Mouse (Mus musculus): ENCODE results near the gene Ssb. TPM values are rescaled to one million over a fixed set of nuclear protein-coding genes. Genes with fewer than 3 reads are reported as not detected.

Ssb gene
- 185 and 187 TPM in 2 replicates for polyA plus RNA-seq (2015; fragmentation: Nextera tagmentation; extraction: Ambion mirVana)

DNA sequence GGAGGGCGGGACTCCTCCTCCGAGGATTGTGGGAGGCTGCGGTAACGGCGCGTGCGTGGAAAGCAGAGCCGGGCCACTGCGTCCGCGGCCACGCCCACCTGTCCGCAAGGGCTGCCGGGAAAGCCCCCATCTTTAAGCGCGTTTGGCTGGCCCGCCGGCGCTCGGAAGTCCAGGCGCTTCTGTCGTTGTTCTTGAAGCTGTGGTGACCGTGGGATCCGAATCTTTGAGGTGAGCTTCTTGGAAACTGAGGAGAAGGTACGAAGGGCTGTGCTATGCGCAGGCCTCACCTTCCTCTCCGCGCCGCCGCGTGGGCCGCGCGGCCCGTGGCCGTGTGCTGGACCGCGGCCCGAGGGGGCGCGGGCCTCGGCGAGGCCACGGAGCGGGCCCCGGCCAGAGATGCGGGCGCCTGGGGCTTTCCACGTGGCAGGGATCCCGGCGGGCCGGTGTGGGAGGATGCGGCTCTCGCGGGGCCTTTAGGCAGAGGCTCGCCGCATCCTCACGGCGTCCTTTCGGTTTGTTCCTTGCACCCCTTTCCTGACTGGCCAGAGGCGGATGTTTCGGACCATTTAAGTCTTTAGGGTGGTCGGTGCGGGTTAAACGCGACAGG is at the start of gene Ssb:
TSS of gene Ssb (plus strand) at position 78 of the 607 bp plus-strand sequence.
- Histone ChIP-seq H3K27me3 (replicated peaks; ENCODE audit: insufficient read depth, low read length) (no peaks in the 10 kb centered on the region), H3K9me3 (ENCODE audit: low read length) (no peaks in the 10 kb centered on the region), H3K4me1 (ENCODE audit: insufficient read depth, low read depth, low read length) (no peaks in the 10 kb centered on the region), H3K36me3 (ENCODE audit: insufficient read depth, low read length) (no peaks in the 10 kb centered on the region), H3K4me3 (ENCODE audit: low read depth, low read length) (peak within 1 kb of the TSS; percentile 100), H3K27ac (ENCODE audit: low read length) (peak within 1 kb of the TSS; percentile 89), H3K4me2 (replicated peaks; ENCODE audit: low read depth, low read length) (peak within 1 kb of the TSS; percentile 62), H3K9ac (replicated peaks; ENCODE audit: low read depth) (peak within 1 kb of the TSS; percentile 97)
- ATAC-seq = peak; percentile 98
- TF ChIP-seq CTCF (IDR thresholded peaks at IDR 0.05) = no peak
- DNase-seq (ENCODE audit: low spot score) = peak; percentile 98
- under 1% methylated on average over 52 of the region's 66 CpGs for WGBS

DNA sequence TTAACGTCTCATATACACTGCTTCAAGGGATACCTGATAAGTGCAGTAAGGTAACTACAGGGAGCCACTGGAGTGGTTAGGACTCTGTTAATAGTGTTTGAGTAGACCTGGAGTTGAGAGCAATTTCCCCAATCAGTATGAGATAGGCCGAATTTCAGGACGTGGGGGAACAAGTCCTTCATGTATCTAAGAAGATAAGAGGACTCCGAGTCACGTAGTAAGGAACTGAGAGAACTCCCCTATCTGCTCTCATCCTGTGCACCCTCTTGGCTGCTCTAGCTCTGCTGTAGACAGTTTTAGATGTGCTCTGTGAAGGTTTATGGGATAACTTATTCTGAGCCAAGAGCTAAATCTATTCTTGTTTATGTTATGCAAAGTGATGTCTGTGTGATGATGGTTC is 44.8 kb upstream of the Ssb start:
- H3K4me1 ChIP-seq (ENCODE audit: insufficient read depth, low read depth, low read length) = no peaks in the 10 kb centered on the region
- H3K36me3 ChIP-seq (ENCODE audit: insufficient read depth, low read length) = no peaks in the 10 kb centered on the region
- H3K9me3 ChIP-seq (ENCODE audit: low read length) = no peaks in the 10 kb centered on the region
- no peak overlapping the region for H3K4me2 ChIP-seq (replicated peaks; ENCODE audit: low read depth, low read length)
- DNase-seq (ENCODE audit: low spot score) (no peak), ATAC-seq (peak; percentile 81)
- TF ChIP-seq CTCF (IDR thresholded peaks at IDR 0.05) = no peak
- TF ChIP-seq EP300 (IDR thresholded peaks at IDR 0.05) = no peak
- no peak overlapping the region for H3K27ac ChIP-seq (ENCODE audit: low read length)
- no peaks in the 10 kb centered on the region for H3K27me3 ChIP-seq (replicated peaks; ENCODE audit: insufficient read depth, low read length)
- no peak overlapping the region for H3K9ac ChIP-seq (replicated peaks; ENCODE audit: low read depth)
- H3K4me3 ChIP-seq (ENCODE audit: low read depth, low read length) = no peak overlapping the region
- WGBS = 28% methylated on average over 5 of the region's 5 CpGs

DNA sequence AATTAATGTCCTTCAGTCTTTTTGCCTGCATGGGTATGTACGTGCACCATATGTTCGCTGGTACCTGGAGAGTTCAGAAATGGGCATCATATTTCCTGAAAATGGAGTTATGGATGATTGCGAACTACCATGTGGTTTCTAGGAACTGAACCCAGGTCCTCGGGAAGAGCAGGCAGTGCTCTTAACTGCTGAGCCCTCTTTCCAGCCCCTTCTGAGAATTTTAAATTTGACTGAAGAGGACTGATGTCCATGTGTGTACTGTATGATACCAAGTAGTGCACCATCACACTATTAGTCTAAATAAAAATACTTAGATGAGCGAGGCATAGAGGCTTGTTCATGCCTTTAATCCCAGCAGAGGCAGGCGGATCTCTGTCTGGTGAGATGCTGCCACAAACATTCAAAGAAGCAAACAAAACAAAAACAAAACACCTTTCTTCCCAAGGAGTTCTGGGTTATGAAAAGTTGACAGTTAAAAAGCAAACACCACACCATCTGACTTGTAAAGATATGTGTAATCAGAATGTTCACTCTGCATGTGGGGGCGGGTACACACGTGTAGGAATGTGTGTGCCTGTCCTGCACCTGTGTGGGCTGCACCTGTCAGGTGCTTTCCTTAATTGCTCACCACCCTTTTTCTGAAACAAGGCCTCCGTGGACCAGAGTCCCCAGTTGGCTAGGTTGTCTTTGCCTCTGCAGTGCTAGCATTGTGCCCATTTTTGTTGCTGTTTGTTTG is 42.8 kb upstream of the Ssb start:
- Histone ChIP-seq H3K27ac (ENCODE audit: low read length) (no peak overlapping the region), H3K36me3 (ENCODE audit: insufficient read depth, low read length) (no peaks in the 10 kb centered on the region), H3K9ac (replicated peaks; ENCODE audit: low read depth) (no peak overlapping the region), H3K27me3 (replicated peaks; ENCODE audit: insufficient read depth, low read length) (no peaks in the 10 kb centered on the region), H3K4me3 (ENCODE audit: low read depth, low read length) (no peak overlapping the region), H3K4me2 (replicated peaks; ENCODE audit: low read depth, low read length) (no peak overlapping the region), H3K4me1 (ENCODE audit: insufficient read depth, low read depth, low read length) (no peaks in the 10 kb centered on the region), H3K9me3 (ENCODE audit: low read length) (no peaks in the 10 kb centered on the region)
- DNase-seq (ENCODE audit: low spot score) (no peak), ATAC-seq (no peak)
- TF ChIP-seq EP300 (IDR thresholded peaks at IDR 0.05) (no peak), CTCF (IDR thresholded peaks at IDR 0.05) (no peak)
- WGBS = 78% methylated on average over 9 of the region's 9 CpGs

DNA sequence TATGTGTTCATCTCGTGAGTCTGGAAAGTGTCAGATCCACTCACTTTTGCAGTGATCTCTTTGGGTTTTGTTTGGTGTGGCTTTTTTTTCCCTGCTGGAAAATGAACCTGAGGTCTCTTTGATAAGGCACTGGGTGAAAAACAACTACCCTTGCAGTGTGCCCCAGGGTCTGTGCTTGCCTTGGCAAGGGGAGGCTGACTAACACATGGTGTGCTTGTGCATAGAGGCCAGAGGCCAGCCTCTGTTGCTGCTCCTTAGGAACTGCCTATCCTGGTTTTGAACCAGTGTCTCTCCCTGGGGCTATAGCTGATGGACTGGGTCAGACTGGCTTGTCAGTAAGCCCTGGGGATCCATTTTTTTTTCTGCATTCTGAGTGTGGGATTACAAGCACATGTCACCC is 41.2 kb upstream of the Ssb start:
- H3K9me3 ChIP-seq (ENCODE audit: low read length) = no peaks in the 10 kb centered on the region
- TF ChIP-seq CTCF (IDR thresholded peaks at IDR 0.05) (no peak), EP300 (IDR thresholded peaks at IDR 0.05) (no peak)
- H3K36me3 ChIP-seq (ENCODE audit: insufficient read depth, low read length) = no peaks in the 10 kb centered on the region
- WGBS = 69% methylated on average over 1 of the region's 1 CpGs
- no peak for DNase-seq (ENCODE audit: low spot score)
- ATAC-seq = no peak
- H3K9ac ChIP-seq (replicated peaks; ENCODE audit: low read depth) = no peak overlapping the region
- H3K4me2 ChIP-seq (replicated peaks; ENCODE audit: low read depth, low read length) = no peak overlapping the region
- no peak overlapping the region for H3K4me3 ChIP-seq (ENCODE audit: low read depth, low read length)
- H3K27me3 ChIP-seq (replicated peaks; ENCODE audit: insufficient read depth, low read length) = no peaks in the 10 kb centered on the region
- no peak overlapping the region for H3K27ac ChIP-seq (ENCODE audit: low read length)
- H3K4me1 ChIP-seq (ENCODE audit: insufficient read depth, low read depth, low read length) = no peaks in the 10 kb centered on the region

DNA sequence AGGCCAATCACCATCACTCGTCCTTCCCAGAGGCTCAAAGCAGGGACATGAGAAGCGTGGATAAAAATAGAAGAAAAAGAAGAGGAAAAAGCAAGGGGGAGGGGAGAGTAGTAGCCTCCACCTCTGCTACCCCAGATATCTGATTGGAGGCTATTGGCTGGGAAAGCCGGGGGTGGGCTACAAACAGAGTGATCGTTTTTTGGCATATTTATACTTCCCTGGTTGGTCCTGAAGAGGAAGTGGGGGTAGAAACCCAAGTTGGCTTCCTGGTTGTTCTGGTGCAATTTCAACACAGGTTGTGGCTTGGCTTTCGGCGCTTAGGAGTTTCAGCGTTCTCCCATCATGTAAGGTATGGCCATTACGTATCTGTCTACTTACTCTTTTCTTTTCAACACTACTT is 39.7 kb upstream of the Ssb start, which contains the start of gene Klhl23:
TSS of gene Klhl23 (plus strand) at position 234 of the 400 bp plus-strand sequence.
- Histone ChIP-seq H3K9me3 (ENCODE audit: low read length) (no peaks in the 10 kb centered on the region), H3K9ac (replicated peaks; ENCODE audit: low read depth) (peak within 1 kb of the TSS; percentile 55), H3K27ac (ENCODE audit: low read length) (peak within 1 kb of the TSS; percentile 78), H3K4me1 (ENCODE audit: insufficient read depth, low read depth, low read length) (no peaks in the 10 kb centered on the region), H3K4me3 (ENCODE audit: low read depth, low read length) (peak within 1 kb of the TSS; percentile 67), H3K4me2 (replicated peaks; ENCODE audit: low read depth, low read length) (peak within 1 kb of the TSS; percentile 85), H3K36me3 (ENCODE audit: insufficient read depth, low read length) (no peaks in the 10 kb centered on the region), H3K27me3 (replicated peaks; ENCODE audit: insufficient read depth, low read length) (no peaks in the 10 kb centered on the region)
- WGBS = 5% methylated on average over 8 of the region's 8 CpGs
- TF ChIP-seq EP300 (IDR thresholded peaks at IDR 0.05) (no peak), CTCF (IDR thresholded peaks at IDR 0.05) (no peak)
- ATAC-seq (peak; percentile 24), DNase-seq (ENCODE audit: low spot score) (peak; percentile 42)

DNA sequence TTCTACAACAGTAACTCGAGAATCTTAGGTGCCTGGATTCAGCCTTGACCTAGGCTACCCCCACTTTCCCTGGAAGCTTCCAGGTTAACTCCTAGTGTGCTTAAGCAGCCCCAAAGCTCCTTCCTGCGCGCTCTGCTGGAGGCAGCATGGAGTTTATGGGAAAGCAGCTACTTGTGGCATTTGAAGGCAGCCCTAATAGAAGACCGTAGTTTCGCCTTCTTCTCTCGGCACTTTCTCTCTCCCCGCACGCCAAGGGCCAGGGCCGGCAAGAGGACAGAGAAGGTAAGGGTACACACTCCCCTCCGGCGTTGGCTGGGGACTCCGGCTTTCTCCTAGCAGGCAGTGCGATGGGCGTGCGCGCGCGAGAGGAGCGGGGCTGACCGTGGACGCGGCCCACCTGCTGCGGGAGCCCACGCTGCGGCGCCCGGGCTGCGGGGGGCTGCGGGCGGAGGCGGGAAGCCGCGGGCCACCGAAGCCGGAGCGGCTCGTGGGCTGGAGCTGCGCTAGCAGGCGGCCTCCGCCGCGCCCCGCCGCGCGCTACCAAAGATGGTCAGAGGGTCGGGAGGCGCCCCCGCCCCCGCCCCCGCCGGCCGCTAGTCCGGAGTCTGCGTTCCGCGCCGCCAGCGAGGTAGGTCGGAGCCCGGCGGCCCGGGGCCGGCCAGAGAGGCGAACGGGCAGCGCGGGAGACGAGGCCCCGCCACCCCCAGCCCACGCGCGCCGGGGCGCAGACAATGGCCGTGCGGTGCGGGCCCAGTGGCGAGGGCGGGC is 38.8 kb upstream of the Ssb start:
- peak overlapping the region; percentile 55 for H3K9ac ChIP-seq (replicated peaks; ENCODE audit: low read depth)
- H3K27me3 ChIP-seq (replicated peaks; ENCODE audit: insufficient read depth, low read length) = no peaks in the 10 kb centered on the region
- peak overlapping the region; percentile 78 for H3K27ac ChIP-seq (ENCODE audit: low read length)
- no peak; the same call in 1 of the 2 replicates for TF ChIP-seq CTCF (IDR thresholded peaks at IDR 0.05)
- no peak for TF ChIP-seq EP300 (IDR thresholded peaks at IDR 0.05)
- no peaks in the 10 kb centered on the region for H3K4me1 ChIP-seq (ENCODE audit: insufficient read depth, low read depth, low read length)
- 4% methylated on average over 46 of the region's 80 CpGs for WGBS
- no peaks in the 10 kb centered on the region for H3K36me3 ChIP-seq (ENCODE audit: insufficient read depth, low read length)
- DNase-seq (ENCODE audit: low spot score) = peak; percentile 51
- peak; percentile 60 for ATAC-seq
- H3K4me2 ChIP-seq (replicated peaks; ENCODE audit: low read depth, low read length) = peak overlapping the region; percentile 85
- no peaks in the 10 kb centered on the region for H3K9me3 ChIP-seq (ENCODE audit: low read length)
- H3K4me3 ChIP-seq (ENCODE audit: low read depth, low read length) = peak overlapping the region; percentile 67
